Mouse (Mus musculus): ENCODE results near the gene Nfatc3. TPM values are rescaled to one million over a fixed set of nuclear protein-coding genes. Genes with fewer than 3 reads are reported as not detected.
A peak's percentile ranks its signal among the peaks of the same experiment; 100 is the strongest.

Gene Nfatc3
- polyA plus RNA-seq, 1 experiment: 17.8 TPM

DNA sequence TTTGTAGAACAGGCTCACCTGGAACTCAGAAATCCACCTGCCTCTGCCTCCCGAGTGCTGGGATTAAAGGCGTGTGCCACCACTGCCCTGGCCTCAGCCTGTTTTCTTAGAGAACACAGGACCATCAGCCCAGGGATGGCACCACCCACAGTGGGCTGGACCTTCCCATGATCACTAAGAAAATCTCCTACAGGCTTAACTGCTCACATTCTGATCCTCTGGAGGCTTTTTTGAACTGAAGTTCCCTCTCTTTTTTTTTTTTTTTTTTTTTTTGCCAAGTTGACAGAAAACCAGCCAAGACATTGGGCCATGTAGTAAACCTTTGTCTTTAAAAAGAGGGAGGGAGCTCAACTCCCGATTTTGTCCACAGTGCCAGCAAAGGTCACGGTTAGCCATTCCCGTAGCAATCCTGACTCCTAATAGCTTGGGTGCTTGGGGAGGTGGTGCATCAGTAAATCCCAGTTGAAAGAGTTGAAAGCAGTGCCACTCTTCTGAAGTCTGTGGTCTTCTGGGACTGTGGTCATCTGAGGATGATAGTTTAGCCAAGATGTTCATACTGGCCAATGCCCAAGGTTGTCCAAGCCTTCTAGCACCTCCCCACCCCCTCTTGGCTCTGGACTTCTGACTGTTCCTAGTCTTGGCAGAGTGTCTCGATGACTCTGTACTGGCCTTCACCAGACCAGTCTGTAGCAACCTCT lies 89.4 kb downstream of the Nfatc3 start:
- H3K4me3 ChIP-seq (replicated peaks; ENCODE audit: control insufficient read depth, low read depth, low read length): no peak overlapping the region
- TF ChIP-seq POLR2A (IDR thresholded peaks at IDR 0.05; ENCODE audit: borderline replicate concordance, control insufficient read depth, low read depth, low read length) (no peak), CTCF (IDR thresholded peaks at IDR 0.05; ENCODE audit: control insufficient read depth, insufficient read depth, low read length) (no peak)
- H3K4me1 ChIP-seq (ENCODE audit: control insufficient read depth, insufficient read depth, low read length): peaks cover 4% of the 10 kb centered on the region
- WGBS: 78% methylated on average over 6 of the region's 6 CpGs
- H3K27ac ChIP-seq (ENCODE audit: control insufficient read depth, insufficient read depth, low read depth, low read length, poor library complexity): no peak overlapping the region

DNA sequence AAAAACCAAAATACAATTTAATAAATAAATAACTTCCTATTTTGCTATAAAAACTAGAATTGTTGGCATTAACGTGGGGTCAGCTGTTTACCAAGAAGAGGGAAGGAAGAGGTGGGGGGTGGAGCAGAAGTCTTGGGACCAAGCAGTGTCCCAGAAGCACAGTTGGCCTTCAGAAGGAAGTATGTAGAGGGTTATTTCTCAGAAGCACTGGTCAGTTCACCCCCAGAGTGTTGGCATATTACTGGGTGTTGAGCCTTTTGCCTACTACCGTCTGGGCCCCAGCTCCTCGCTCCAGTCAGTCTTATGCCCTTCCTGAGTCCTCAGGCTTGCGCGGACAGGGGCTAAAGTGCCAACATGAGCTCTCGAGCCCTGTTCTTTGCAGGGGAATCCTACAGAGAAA lies 90.4 kb downstream of the Nfatc3 start:
- peak overlapping the region; percentile 60 for H3K27ac ChIP-seq (ENCODE audit: control insufficient read depth, insufficient read depth, low read depth, low read length, poor library complexity)
- no peak for TF ChIP-seq CTCF (IDR thresholded peaks at IDR 0.05; ENCODE audit: control insufficient read depth, insufficient read depth, low read length)
- TF ChIP-seq POLR2A (IDR thresholded peaks at IDR 0.05; ENCODE audit: borderline replicate concordance, control insufficient read depth, low read depth, low read length): no peak
- H3K4me3 ChIP-seq (replicated peaks; ENCODE audit: control insufficient read depth, low read depth, low read length): no peak overlapping the region
- WGBS: 49% methylated on average over 6 of the region's 6 CpGs
- H3K4me1 ChIP-seq (ENCODE audit: control insufficient read depth, insufficient read depth, low read length): peaks cover 6% of the 10 kb centered on the region

DNA sequence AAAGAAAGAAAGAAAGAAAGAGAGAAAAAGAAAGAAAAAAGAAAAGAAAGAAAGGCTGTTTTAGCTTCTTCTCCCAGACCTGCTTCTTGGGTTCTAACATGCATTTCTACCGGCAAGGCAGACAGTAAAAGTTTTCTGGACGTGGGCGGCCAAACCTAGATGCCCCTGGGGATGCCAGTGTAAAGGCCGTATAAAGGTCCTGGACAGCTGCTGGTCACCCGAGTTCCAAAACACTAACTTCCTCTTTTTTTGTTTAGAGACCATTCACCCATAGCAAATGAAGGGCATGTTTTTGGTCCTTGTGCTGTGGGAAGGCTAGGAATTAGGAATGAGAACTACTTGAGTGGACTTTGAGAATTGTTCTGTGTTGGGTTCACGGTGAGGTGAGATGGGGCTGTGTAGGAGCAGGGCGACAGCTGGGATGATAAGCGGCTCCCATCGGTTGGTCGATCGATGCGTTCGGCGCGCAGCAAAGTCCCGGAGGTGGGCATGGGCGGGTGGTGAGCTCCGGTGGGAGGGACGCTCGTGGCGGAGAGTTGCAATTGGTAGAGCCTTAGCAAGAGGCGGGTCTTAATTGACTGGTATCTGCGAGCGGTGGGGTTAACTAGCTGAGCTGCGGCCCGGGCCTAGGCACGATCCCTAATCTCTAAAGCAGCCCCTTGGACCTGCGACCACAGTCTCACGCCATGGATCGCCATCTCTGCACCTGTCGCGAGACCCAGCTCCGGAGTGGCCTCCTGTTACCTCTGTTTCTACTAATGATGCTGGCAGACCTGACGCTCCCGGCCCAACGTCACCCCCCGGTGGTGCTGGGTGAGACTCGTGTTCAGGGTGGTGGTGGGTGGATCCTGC lies 91.4 kb downstream of the Nfatc3 start, which contains the start of gene Pla2g15:
Gene Pla2g15 (plus strand): TSS at position 599 of the 852 bp plus-strand sequence.
- WGBS: under 1% methylated on average over 38 of the region's 38 CpGs
- peak within 1 kb of the TSS; percentile 82 for H3K4me3 ChIP-seq (replicated peaks; ENCODE audit: control insufficient read depth, low read depth, low read length)
- TF ChIP-seq POLR2A (IDR thresholded peaks at IDR 0.05; ENCODE audit: borderline replicate concordance, control insufficient read depth, low read depth, low read length): peak; percentile 83
- no peak for TF ChIP-seq CTCF (IDR thresholded peaks at IDR 0.05; ENCODE audit: control insufficient read depth, insufficient read depth, low read length)
- H3K4me1 ChIP-seq (ENCODE audit: control insufficient read depth, insufficient read depth, low read length): peaks cover 6% of the 10 kb centered on the region
- H3K27ac ChIP-seq (ENCODE audit: control insufficient read depth, insufficient read depth, low read depth, low read length, poor library complexity): peak within 1 kb of the TSS; percentile 69

DNA sequence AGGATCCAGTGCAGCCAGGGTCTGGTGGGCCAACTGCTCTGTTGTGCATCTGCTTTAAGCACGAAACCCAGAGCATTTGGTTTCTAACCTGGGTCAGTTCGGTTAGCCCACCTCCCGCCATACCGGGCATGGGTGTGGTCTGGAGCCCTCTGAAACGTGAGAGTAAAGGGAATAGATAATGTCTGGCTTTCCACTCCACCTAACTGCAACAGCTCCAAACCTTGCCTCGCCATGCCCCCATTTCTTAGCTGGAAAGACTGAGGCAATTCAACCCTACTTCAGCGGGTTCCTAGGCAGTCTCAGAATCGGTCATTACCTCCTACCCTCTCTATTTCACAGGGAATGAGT lies 92.0 kb downstream of the Nfatc3 start:
- WGBS: 12% methylated on average over 8 of the region's 8 CpGs
- peak overlapping the region; percentile 82 for H3K4me3 ChIP-seq (replicated peaks; ENCODE audit: control insufficient read depth, low read depth, low read length)
- TF ChIP-seq POLR2A (IDR thresholded peaks at IDR 0.05; ENCODE audit: borderline replicate concordance, control insufficient read depth, low read depth, low read length): no peak
- TF ChIP-seq CTCF (IDR thresholded peaks at IDR 0.05; ENCODE audit: control insufficient read depth, insufficient read depth, low read length): no peak
- peak overlapping the region; percentile 44 for H3K27ac ChIP-seq (ENCODE audit: control insufficient read depth, insufficient read depth, low read depth, low read length, poor library complexity)
- peaks cover 6% of the 10 kb centered on the region for H3K4me1 ChIP-seq (ENCODE audit: control insufficient read depth, insufficient read depth, low read length)

DNA sequence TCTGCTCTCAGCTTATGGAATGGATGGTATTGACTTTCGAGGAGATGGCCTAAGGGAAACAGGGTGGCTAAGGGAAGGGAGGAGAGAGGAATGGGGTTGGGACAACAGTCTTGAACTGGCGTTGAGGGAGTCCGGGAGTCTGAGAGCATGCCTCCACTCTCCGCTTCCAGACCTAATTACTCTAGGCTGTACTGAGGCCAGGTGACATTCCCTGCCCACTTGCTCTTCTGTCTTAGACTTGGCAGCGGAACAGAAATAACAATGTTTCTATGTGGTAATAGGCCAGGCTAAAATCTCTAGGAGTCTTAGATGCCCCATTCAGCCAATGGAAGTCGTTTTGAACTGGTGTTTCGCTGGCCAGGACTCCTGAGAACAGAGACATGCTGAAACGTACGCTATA lies 92.4 kb downstream of the Nfatc3 start:
- Histone ChIP-seq H3K27ac (ENCODE audit: control insufficient read depth, insufficient read depth, low read depth, low read length, poor library complexity) (no peak overlapping the region), H3K4me3 (replicated peaks; ENCODE audit: control insufficient read depth, low read depth, low read length) (peak overlapping the region; percentile 82), H3K4me1 (ENCODE audit: control insufficient read depth, insufficient read depth, low read length) (peaks cover 6% of the 10 kb centered on the region)
- WGBS: 66% methylated on average over 9 of the region's 9 CpGs
- TF ChIP-seq POLR2A (IDR thresholded peaks at IDR 0.05; ENCODE audit: borderline replicate concordance, control insufficient read depth, low read depth, low read length) (no peak), CTCF (IDR thresholded peaks at IDR 0.05; ENCODE audit: control insufficient read depth, insufficient read depth, low read length) (no peak)

DNA sequence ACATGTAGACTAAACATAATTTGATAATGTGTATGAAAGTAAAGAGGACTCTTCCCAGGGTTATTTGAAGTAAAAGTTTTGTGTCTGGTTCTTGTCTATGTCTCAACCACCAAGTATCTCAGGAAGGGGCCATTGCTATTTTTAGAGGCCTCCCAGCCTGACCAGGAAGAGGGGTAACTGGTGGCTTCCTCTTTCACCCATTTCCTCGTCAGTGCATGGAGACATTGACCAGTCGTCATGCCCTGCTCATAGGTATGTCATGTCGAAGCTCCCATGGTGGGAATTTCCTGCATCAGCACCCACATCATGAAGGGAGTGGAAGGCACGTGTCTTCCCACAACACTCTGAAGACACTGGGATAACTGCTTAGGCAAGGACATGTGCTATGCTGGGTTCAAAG lies 94.2 kb downstream of the Nfatc3 start:
- peaks cover 6% of the 10 kb centered on the region for H3K4me1 ChIP-seq (ENCODE audit: control insufficient read depth, insufficient read depth, low read length)
- H3K4me3 ChIP-seq (replicated peaks; ENCODE audit: control insufficient read depth, low read depth, low read length): no peak overlapping the region
- WGBS: 5% methylated on average over 4 of the region's 4 CpGs
- TF ChIP-seq POLR2A (IDR thresholded peaks at IDR 0.05; ENCODE audit: borderline replicate concordance, control insufficient read depth, low read depth, low read length) (no peak), CTCF (IDR thresholded peaks at IDR 0.05; ENCODE audit: control insufficient read depth, insufficient read depth, low read length) (no peak)
- H3K27ac ChIP-seq (ENCODE audit: control insufficient read depth, insufficient read depth, low read depth, low read length, poor library complexity): no peak overlapping the region

DNA sequence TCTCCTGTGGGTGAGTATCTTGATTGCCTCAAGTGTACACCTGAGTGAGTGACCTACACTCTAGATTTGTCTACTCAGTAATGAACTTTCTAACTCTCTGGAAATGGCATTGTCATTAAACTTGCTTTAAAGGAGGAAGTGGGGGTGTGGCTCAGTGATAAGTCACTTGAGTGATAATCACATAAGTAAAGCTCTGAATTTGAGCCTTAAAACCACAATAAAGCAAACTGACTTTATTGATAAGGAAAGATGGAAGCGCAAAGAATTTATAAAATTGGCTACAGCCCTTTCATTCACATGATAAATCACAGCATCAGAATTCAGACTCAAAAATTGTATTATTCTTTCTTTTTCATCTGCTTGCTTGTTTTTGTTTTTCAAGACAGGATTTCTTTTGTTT lies 98.8 kb downstream of the Nfatc3 start:
- TF ChIP-seq CTCF (IDR thresholded peaks at IDR 0.05; ENCODE audit: control insufficient read depth, insufficient read depth, low read length) (no peak), POLR2A (IDR thresholded peaks at IDR 0.05; ENCODE audit: borderline replicate concordance, control insufficient read depth, low read depth, low read length) (no peak)
- H3K4me1 ChIP-seq (ENCODE audit: control insufficient read depth, insufficient read depth, low read length): peaks cover 3% of the 10 kb centered on the region; the same call in 1 of the 2 replicates
- H3K4me3 ChIP-seq (replicated peaks; ENCODE audit: control insufficient read depth, low read depth, low read length): no peak overlapping the region
- 64% methylated on average over 1 of the region's 1 CpGs for WGBS
- H3K27ac ChIP-seq (ENCODE audit: control insufficient read depth, insufficient read depth, low read depth, low read length, poor library complexity): no peak overlapping the region

DNA sequence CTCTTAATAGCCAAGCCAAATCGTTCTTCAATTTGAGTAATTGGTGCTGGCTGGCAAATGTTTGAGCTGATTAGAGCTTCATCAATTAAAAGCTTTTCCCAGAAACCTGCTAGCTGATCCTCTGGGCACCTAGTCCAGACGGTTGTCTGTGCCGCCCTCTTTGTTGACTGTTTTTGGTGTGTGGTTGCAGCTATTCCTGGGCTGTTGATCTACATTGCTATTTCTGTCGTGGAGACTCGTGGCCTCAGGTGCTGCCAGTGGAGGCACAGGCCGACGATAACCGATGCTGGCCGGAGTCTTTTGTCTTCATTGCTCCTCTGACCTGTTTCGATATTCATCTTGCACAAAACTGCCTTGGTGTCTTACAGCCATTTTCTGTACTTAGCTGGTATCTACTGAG lies 99.7 kb downstream of the Nfatc3 start:
- WGBS: 89% methylated on average over 10 of the region's 10 CpGs
- peaks cover 2% of the 10 kb centered on the region; the same call in 1 of the 2 replicates for H3K4me1 ChIP-seq (ENCODE audit: control insufficient read depth, insufficient read depth, low read length)

More for the DNA sequence above, 99.7 kb downstream of the Nfatc3 start:
- no peak overlapping the region for H3K4me3 ChIP-seq (replicated peaks; ENCODE audit: control insufficient read depth, low read depth, low read length)
- no peak for TF ChIP-seq POLR2A (IDR thresholded peaks at IDR 0.05; ENCODE audit: borderline replicate concordance, control insufficient read depth, low read depth, low read length)
- no peak for TF ChIP-seq CTCF (IDR thresholded peaks at IDR 0.05; ENCODE audit: control insufficient read depth, insufficient read depth, low read length)
- no peak overlapping the region for H3K27ac ChIP-seq (ENCODE audit: control insufficient read depth, insufficient read depth, low read depth, low read length, poor library complexity)
